In genomic region chr2:93552676-93553521, GRCm38 (mm10) we compare ENCODE assay signal across 23 mouse cellular contexts. TPM values are rescaled to one million over a fixed set of nuclear protein-coding genes. Genes with fewer than 3 reads are reported as not detected.
DNase-seq lines count a peak whose midpoint lies in the region.
"Had no signal": no experiment of that assay in that cellular context is flagged by ENCODE, and none has a peak within 500 bp of the region (broad histone marks: within the 10 kb centered on the region; RNA-seq: fewer than 3 reads in every experiment).

No protein-coding gene starts in this region.

- peak overlapping the region; percentile 84 for H3K27ac ChIP-seq in embryonic facial prominence, embryonic 10.5 days (replicated peaks)
- H3K27ac ChIP-seq: heart, adult 2 months; kidney, postnatal 0 days; left cerebral cortex, adult 2 months; limb, embryonic 15.5 days; stomach, embryonic 15.5 days had no signal

- peaks cover 9% of the 10 kb centered on the region; the same call in 1 of the 2 replicates for H3K27me3 ChIP-seq in embryonic facial prominence, embryonic 10.5 days (replicated peaks; ENCODE audit: low read depth, poor library complexity, severe bottlenecking)
- H3K27me3 ChIP-seq: limb, embryonic 15.5 days; stomach, embryonic 15.5 days had no signal

- WGBS in embryonic facial prominence, embryonic 10.5 days: 54% methylated on average over 10 of the region's 10 CpGs

- no peaks in the 10 kb centered on the region for H3K9me3 ChIP-seq in embryonic facial prominence, embryonic 10.5 days
- H3K9me3 ChIP-seq: G1E; limb, embryonic 15.5 days; stomach, embryonic 15.5 days had no signal

- peak; percentile 16 to 33 for DNase-seq in frontal cortex, postnatal 36 days (ENCODE audit: low spot score in 2 of 2)
- DNase-seq in frontal cortex, adult 2 months (ENCODE audit: extremely low spot score in 1 of 2, low spot score in 1 of 2): no peak
- peak; percentile 21 to 26 for DNase-seq in layer of hippocampus, postnatal 36 days
- DNase-seq in layer of hippocampus, adult 11-12 months (ENCODE audit: low spot score): no peak
- DNase-seq in A20 (ENCODE audit: low read depth, low spot score): peak; percentile 22
- no peak for DNase-seq in embryonic facial prominence, embryonic 10.5 days (ENCODE audit: low spot score)
- no peak for DNase-seq in ovary, postnatal 10 days (ENCODE audit: low spot score)
- no peak for DNase-seq in lung, postnatal 14 days
- DNase-seq: adrenal gland, postnatal 10 days; cerebellum, adult 9-10 months; gastrocnemius, postnatal 10 days; heart, adult 2 months; lung, adult 18-20 months; spleen, adult 18-20 months had no signal

- H3K4me1 ChIP-seq in embryonic facial prominence, embryonic 10.5 days: peaks cover 31% of the 10 kb centered on the region
- H3K4me1 ChIP-seq: stomach, embryonic 15.5 days had no signal

- H3K36me3 ChIP-seq in embryonic facial prominence, embryonic 10.5 days (replicated peaks): no peaks in the 10 kb centered on the region
- H3K36me3 ChIP-seq: G1E; limb, embryonic 15.5 days; stomach, embryonic 15.5 days had no signal

- no peak overlapping the region for H3K4me3 ChIP-seq in embryonic facial prominence, embryonic 10.5 days
- H3K4me3 ChIP-seq: heart, adult 2 months; left cerebral cortex, adult 2 months; limb, embryonic 15.5 days; stomach, embryonic 15.5 days had no signal

RNA-seq across cellular contexts. Expression of gene Gm10803, which starts 7.5 kb away (rescaled TPM):
- polyA plus RNA-seq in frontal cortex, adult 2 months (2012; rRNA removed): not detected in 2 replicates
- total RNA-seq in layer of hippocampus, postnatal 36 days (2021): not detected
- polyA plus RNA-seq in embryonic facial prominence, embryonic 10.5 days (2016; fragmentation: Nextera tagmentation; extraction: Ambion mirVana): not detected in 2 replicates
- total RNA-seq: adrenal gland, postnatal 10 days; G1E; gastrocnemius, postnatal 10 days; heart, adult 2 months; left cerebral cortex, adult 2 months; megakaryocyte progenitor cell, adult 5-6 weeks had no signal
- polyA plus RNA-seq: G1E; heart, adult 2 months; heart, postnatal 0 days; intestine, embryonic 16.5 days; kidney, postnatal 0 days; limb, embryonic 15.5 days; neural tube, embryonic 14.5 days; stomach, embryonic 15.5 days had no signal

Comparison
In these comparisons a context has a peak if more than half of its experiments do, and no peak if none do; other contexts are left out.
1. DNase-seq: peak in frontal cortex, postnatal 36 days (2 of 2), layer of hippocampus, postnatal 36 days (2 of 2) and A20 (single experiment); none in frontal cortex, adult 2 months (0 of 2), layer of hippocampus, adult 11-12 months (single experiment), embryonic facial prominence, embryonic 10.5 days (single experiment), ovary, postnatal 10 days (single experiment) and lung, postnatal 14 days (single experiment).